Mouse (Mus musculus) gastrocnemius, postnatal 36 days (tissue): ENCODE measurements around the gene Tcl1b2. TPM values are rescaled to one million over a fixed set of nuclear protein-coding genes. Genes with fewer than 3 reads are reported as not detected.
"Not testable (repeated sequence)": the region's sequence is repeated elsewhere in the genome, so short reads cannot be mapped to it uniquely, and the experiment has no call there.

Experiments used
- DNase-seq, 2 experiments: peaks; one replicate each; pipeline ENCODE4 v3.0.0; 2022
- intact Hi-C: fragments of 180-260 bp; cut with DNase I; formaldehyde crosslinking; loops from one replicate; pipeline ENCODE4 v1.15.1; 2025
- long read RNA-seq, 2 experiments: library from polyadenylated mRNA; stranded (forward); transcript quantifications; one replicate each; pipeline ENCODE4 v2.0.0; 2021
- total RNA-seq, 2 experiments: library from RNA; stranded (reverse); gene quantifications; 2 replicates each; pipeline ENCODE4 v1.2.3; 2021

Gene Tcl1b2
- total RNA-seq = not detected
- long read RNA-seq, experiment 1 = 0 reads
- long read RNA-seq, experiment 2 = 0 reads

- intact Hi-C loops = no loop called here
- no peak for DNase-seq
These were observed at the start of gene Tcl1b2 for GRCm38 (mm10) chr12:105145714-105146113. Gene Tcl1b2 (plus strand): TSS chr12:105146014.

GRCm38 (mm10) chr12:105099466-105100044 lies 46.3 kb upstream of the Tcl1b2 start:
- intact Hi-C loops = loop anchor here (10.0 kb wide), 1 partner anchor 145 kb away; no protein-coding TSS in a partner anchor
- no peak for DNase-seq

GRCm38 (mm10) chr12:105102901-105103300 lies 42.9 kb upstream of the Tcl1b2 start:
- DNase-seq = no peak

GRCm38 (mm10) chr12:105104036-105104435 lies 41.8 kb upstream of the Tcl1b2 start:
- peak; percentile 58 to 66 for DNase-seq
- intact Hi-C loops = loop anchor here (1.0 to 10.0 kb wide), 3 partner anchors 29 to 149 kb away; no protein-coding TSS in a partner anchor

More at GRCm38 (mm10) chr12:105102901-105103300, 42.9 kb upstream of the Tcl1b2 start:
- intact Hi-C loops = loop anchor here (10.0 kb wide), 1 partner anchor 148 kb away; no protein-coding TSS in a partner anchor

- intact Hi-C loops = loop anchor here (2.0 to 10.0 kb wide), 2 partner anchors 31 to 151 kb away; no protein-coding TSS in a partner anchor
- DNase-seq = no peak
These were observed 40.5 kb upstream of the Tcl1b2 start for GRCm38 (mm10) chr12:105105326-105105725.

- DNase-seq = no peak
- intact Hi-C loops = loop anchor here (10.0 kb wide), 1 partner anchor 154 kb away; no protein-coding TSS in a partner anchor
These were observed 37.0 kb upstream of the Tcl1b2 start for GRCm38 (mm10) chr12:105108856-105109255.

- DNase-seq = no peak
- intact Hi-C loops = loop anchor here (10.0 kb wide), 1 partner anchor 155 kb away; no protein-coding TSS in a partner anchor
These were observed 36.4 kb upstream of the Tcl1b2 start for GRCm38 (mm10) chr12:105109406-105109805.

GRCm38 (mm10) chr12:105109812-105110211 lies 36.0 kb upstream of the Tcl1b2 start:
- intact Hi-C loops = loop anchor here (10.0 kb wide), 1 partner anchor 155 kb away; no protein-coding TSS in a partner anchor
- no peak for DNase-seq

- intact Hi-C loops = no loop called here
- DNase-seq = no peak
These were observed 33.4 kb upstream of the Tcl1b2 start for GRCm38 (mm10) chr12:105112321-105112988.

GRCm38 (mm10) chr12:105116648-105117047 lies 29.2 kb upstream of the Tcl1b2 start:
- intact Hi-C loops = no loop called here
- no peak for DNase-seq

GRCm38 (mm10) chr12:105125362-105125761 lies 20.5 kb upstream of the Tcl1b2 start:
- intact Hi-C loops = no loop called here
- DNase-seq = no peak

- intact Hi-C loops = no loop called here
- DNase-seq = no peak
These were observed 19.3 kb upstream of the Tcl1b2 start for GRCm38 (mm10) chr12:105126516-105126915.

- DNase-seq = no peak
- intact Hi-C loops = no loop called here
These were observed 18.2 kb upstream of the Tcl1b2 start for GRCm38 (mm10) chr12:105127607-105128006.

GRCm38 (mm10) chr12:105129494-105130205 lies 16.2 kb upstream of the Tcl1b2 start:
- intact Hi-C loops, DNase-seq: not testable (repeated sequence)

GRCm38 (mm10) chr12:105134167-105134566 lies 11.6 kb upstream of the Tcl1b2 start:
- DNase-seq, intact Hi-C loops: not testable (repeated sequence)

GRCm38 (mm10) chr12:105134826-105135225 lies 11.0 kb upstream of the Tcl1b2 start:
- intact Hi-C loops, DNase-seq: not testable (repeated sequence)

- intact Hi-C loops, DNase-seq: not testable (repeated sequence)
These were observed 8.1 kb upstream of the Tcl1b2 start for GRCm38 (mm10) chr12:105137729-105138128.

GRCm38 (mm10) chr12:105143096-105143495 lies 2.7 kb upstream of the Tcl1b2 start:
- no peak for DNase-seq
- intact Hi-C loops = no loop called here

- intact Hi-C loops, DNase-seq: not testable (repeated sequence)
These were observed 886 bp upstream of the Tcl1b2 start for GRCm38 (mm10) chr12:105144928-105145327.

GRCm38 (mm10) chr12:105155286-105155685 lies 9.5 kb downstream of the Tcl1b2 start:
- intact Hi-C loops, DNase-seq: not testable (repeated sequence)

- intact Hi-C loops = no loop called here
- DNase-seq = no peak
These were observed 13.0 kb downstream of the Tcl1b2 start for GRCm38 (mm10) chr12:105158842-105159241.
